Mouse (Mus musculus): Measurements from ENCODE around the gene Abcf1.

DNA sequence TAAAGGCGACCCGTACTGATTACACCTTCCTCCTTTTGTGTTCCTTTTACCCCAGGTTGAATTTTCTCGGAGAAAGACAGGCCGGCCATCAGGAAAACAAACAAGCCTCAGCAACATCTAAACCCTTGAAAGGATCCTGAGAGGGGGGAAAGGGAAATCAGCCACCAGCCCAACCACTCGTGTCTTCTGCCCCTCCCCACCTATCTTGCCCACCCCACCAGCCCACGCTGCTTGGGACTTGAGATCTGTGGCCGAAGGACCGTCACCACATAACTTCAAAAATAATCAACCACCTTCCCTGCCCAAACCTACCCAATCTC lies 52.5 kb downstream of the Abcf1 start:
- TF ChIP-seq FLI1 (IDR thresholded peaks at IDR 0.05; ENCODE audit: low read length) (no peak), GATA1 (IDR thresholded peaks at IDR 0.05; ENCODE audit: borderline replicate concordance, low read length) (no peak)
